Mouse (Mus musculus): ENCODE data around the gene Eif1ad. TPM values are rescaled to one million over a fixed set of nuclear protein-coding genes. Genes with fewer than 3 reads are reported as not detected.
"Not testable (repeated sequence)": the region's sequence is repeated elsewhere in the genome, so short reads cannot be mapped to it uniquely, and the experiment has no call there.

Gene Eif1ad
- total RNA-seq, 2 experiments from 2014 or later: 36.5 to 42.2 TPM

DNA sequence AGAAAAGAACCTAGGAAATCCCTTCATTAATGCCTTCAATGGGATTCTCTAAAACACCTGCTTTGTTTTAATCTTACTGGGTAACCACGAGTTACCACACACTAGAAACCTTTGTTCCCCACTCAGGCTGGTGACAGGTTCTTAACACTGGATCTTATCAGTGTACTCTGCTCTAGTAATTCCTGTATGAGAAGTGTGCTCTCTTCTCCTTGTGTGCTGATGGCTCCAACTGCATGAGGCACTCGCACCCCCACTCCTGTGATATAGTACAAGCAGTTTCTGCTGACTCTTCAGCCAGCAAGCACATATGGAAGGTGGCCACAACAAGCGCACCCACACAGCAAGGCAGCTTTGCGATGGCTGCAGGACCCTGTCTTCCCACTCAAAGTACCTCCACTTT lies 7.6 kb downstream of the Eif1ad start:
- DNase-seq (ENCODE audit: low spot score in 2 of 2): no peak

DNA sequence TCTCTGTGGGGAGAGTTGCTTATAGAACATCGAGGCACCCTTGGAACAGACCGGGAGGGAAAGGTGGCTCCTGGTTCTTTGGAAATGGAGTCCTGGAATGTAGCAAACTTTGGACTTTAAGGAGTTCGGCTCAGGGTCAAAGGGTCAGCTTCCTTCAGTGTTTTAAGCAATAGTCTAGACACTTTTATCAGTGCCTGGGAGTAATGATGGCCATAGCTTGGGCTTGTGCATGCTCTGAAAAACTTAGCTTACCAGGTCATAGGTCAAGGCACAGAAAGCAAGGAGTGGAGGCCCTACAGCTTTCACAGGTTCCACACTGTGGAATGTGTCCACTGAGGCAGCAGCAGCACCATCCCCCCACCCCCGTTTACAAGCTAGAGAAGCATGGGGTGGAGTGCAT lies 8.2 kb downstream of the Eif1ad start:
- DNase-seq (ENCODE audit: low spot score in 2 of 2): no peak

DNA sequence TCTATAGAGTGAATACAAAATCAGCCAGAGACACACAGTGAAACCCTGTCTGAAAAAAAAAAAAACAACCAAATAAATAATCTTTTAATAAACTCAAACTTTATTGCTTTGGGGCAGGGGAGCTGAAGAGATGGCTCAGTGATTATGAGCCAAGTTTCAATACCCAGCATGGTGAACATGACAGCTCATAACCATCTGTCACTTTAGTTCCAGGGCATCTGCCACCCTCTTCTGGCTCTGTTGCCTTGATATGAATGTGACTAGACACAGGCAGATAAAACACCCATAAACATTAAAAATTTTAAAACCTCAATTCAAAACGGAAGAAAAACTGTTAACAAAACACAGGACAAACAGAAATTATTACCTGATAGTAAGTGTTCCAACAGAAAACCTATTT lies 10.9 kb downstream of the Eif1ad start:
- no peak for DNase-seq (ENCODE audit: low spot score in 2 of 2)

DNA sequence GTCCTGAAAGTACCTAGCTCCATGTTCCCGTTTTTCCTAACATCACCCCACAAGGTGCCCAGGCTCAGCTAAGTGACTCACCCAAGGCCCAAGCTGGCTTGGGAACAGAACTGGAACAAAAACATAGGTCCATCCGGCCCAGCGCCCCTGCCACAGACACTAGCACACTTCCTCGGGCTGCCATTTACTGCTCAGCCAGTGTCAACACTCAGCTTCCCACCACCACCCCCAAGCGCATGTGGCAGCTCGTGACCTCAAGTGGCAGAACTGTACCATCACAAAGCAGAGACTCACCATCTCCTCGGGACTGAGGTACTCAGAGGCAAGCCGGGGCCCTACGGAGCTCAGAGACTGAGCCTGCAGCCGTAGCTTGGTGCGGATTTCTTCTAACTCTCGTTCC lies 16.8 kb downstream of the Eif1ad start:
- DNase-seq (ENCODE audit: low spot score in 2 of 2): no peak

DNA sequence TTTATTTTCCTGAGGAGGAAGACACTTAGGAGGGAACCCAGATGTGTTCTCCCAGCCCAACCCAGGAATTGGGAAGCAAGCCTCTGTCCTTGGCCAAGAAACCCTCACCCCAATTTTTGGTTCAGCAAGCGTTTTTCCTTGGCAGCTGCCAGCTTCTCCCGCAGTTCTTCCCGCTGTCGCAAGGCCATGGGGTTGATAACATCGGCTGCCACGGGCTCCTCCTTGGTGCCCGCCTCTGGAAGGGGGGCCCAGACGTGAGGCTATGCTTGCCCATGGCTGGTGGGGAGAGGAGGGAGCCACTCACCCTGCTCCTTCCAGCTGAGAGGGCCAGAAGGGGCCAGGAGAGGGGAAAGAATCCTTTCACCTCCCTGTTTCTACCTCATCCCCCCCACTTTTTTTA lies 18.2 kb downstream of the Eif1ad start:
- DNase-seq (ENCODE audit: low spot score in 2 of 2): no peak

DNA sequence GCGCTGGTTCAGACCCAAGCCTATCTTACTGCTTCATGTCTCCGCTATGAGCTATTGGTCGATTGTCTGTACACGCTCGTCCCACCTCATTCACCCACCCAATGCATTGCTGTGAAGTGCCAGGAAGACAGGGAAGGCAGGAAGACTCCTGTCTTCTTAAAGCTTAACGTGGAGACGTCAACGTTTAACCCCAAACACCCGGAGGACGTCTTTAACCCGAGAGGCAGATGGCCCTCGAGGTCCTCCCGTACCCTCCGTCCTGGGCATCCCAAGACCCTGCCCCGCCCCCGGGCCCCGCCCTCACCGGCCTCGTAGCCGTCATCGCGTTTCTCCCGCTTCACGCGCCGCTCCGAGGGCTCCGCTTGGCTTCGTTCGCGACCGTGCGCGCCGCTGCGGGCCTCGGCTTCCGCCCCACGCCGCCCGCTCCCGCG lies 21.5 kb downstream of the Eif1ad start:
- no peak for DNase-seq (ENCODE audit: low spot score in 2 of 2)

DNA sequence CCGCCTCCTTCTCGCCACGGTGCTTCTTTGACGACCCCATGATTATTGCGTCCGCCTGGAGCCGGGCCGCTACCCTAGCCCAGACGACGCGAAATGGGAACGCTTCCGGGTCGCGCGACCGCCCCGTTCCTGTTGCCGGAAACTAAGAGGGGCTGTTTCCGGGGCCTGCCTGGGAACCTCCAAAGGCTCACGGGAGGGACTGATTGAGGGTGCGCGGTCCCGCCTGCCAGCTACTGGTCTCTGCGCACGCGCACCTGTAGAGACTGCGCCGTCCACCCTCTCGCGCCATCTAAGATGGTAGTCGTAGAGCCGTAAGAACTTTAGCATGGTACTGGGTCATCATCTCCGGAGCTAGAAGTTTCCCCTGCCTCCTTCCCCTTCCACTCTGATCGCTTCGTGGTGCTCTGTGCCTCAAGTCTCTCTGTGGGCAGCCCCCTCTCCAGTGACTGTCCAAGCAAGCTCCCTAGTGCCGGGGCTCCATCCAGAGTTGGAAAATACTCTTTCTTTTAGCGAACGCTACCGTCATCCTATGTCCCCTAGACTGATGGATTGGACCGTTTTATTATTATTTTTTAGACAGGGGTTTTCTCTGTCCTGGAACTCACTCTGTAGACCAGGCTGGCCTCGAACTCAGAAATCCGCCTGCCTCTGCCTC lies 22.2 kb downstream of the Eif1ad start, which contains the start of gene Sart1:
TSS of gene Sart1 (minus strand) at position 116 of the 655 bp plus-strand sequence.
- DNase-seq (ENCODE audit: low spot score in 2 of 2): peak; percentile 86 to 90

DNA sequence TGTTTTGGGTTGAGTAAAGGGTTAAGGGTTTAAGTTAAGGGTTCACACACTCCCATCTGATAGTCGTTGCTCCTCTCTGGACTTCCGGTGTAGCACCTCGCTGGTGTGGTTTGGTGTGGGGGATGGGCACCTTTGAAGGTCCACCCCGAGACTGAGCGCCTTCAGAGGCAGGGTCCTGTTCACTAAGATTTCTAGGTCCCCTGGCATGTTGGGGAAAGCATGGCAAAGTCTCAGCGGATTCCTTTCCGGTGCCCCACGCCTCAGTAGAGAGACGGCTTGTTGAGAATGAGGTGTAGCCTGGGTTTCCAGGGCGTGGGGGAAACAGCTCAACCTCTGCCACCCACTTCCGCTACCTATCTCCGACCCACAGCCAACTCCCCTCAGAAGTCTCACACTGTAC lies 23.1 kb downstream of the Eif1ad start:
- DNase-seq (ENCODE audit: low spot score in 2 of 2): no peak

DNA sequence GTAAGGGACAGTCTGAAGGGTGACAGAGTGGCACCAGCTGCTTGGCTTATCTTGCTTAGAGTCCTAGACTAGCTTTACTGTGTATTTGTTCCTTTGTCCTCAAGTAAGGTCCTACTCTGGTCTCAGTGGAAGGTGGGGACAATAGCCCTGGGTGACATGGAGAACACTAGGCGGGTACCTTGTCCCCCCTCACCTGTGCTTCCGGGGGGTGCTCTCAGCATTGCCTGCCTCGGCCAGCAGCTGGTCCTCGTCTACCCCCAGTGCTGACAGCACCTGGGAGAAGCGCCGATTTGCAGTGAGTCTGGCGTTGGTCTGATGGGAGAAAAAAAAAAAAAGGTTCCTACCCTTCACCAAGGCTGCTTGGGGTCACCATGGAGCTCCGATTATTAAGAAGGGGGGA lies 23.9 kb downstream of the Eif1ad start:
- no peak for DNase-seq (ENCODE audit: low spot score in 2 of 2)

DNA sequence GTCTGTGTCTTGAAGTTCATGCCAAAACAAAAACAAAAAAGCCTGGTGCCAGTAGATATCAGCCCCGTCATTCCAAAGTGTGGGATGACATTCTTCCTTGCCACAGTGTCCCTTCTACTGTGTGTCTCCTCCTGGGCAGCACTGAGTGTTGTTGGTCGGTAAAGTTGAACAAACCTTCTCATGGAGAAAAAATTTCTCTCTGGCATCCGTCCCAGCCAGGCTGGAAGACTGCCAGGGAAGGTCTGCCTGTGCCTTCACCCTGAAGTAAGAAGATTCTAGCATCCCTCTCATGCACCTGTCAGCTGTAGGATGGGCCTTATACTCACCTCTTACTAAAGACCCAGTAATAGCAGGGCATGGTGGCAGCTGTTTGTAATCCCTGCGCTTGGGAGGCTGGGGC lies 26.4 kb downstream of the Eif1ad start:
- peak; percentile 39 to 63 for DNase-seq (ENCODE audit: low spot score in 2 of 2)

DNA sequence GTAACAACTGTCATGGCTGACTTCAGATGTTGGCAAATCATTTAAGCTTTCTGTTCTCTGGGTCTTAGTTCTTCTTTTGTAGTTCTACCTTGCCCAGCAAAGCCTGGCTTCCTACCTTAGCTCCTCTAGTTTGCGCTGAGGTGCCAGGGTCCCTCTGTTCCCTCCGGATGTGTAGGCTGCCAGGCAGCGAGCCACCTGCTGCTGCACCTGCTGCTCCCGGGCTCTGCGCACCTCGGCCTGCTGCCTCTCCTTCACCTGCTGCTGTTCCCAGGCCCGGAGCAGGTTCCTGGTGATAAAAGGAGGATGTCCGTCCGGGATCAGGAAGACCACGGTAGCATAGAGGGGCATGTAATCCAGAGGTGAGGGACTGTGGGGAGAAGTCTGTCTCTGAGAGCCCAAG lies 27.6 kb downstream of the Eif1ad start:
- DNase-seq (ENCODE audit: low spot score in 2 of 2): no peak

DNA sequence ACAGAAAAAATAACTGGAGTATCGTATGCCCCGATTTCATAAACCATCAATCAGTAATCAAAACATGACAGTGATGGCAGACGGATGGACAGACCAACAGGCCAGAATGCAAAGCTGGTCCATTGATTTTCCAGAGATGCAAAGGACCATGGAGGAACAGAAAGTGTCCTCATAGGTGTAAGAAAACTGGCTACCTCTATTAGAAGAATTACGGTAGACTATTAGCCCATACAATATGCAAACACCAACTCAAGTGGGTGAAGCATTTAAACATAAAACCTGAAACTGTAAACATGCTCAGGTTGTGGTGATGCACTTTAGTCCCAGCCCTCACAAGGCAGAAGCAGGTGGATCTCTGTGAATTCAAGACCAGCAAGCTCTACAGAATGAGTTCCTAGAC lies 28.8 kb downstream of the Eif1ad start:
- no peak for DNase-seq (ENCODE audit: low spot score in 2 of 2)

DNA sequence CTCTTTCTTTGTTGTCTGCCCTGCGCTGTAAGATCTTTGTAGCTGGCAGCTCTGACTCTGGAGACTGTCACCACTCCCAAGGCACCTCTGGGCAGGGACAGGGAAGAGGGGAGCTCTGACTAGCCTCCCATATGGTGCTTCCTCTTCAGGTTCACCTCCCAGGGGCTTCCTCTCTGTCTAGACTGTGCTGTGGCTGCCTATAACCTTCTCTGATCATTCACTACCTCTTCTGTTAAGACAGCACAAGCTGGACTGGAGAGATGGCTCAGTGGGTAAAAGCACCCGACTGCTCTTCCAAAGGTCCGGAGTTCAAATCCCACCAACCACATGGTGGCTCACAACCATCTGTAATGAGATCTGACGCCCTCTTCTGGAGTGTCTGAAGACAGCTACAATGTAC lies 34.5 kb downstream of the Eif1ad start:
- not testable (repeated sequence) for DNase-seq (ENCODE audit: low spot score in 2 of 2)

DNA sequence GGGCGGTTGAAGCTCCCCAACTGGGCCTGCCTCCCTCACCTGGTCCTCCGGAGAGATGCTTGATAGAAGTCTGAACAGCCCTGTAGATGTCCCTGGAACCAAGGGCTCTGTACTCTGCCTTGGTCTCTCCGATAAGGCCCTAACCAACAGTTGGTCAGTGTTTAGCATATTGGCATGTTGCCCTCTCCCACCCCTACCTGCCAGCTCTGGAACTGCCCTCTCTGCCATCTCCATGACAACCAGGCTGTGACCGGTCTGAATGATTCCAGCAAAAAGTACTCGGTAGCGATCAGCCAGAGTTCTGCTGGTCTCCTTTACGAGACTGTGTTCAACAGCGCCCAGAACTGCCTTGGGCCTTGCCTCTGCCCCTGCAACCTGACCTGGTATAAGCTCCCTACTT lies 35.8 kb downstream of the Eif1ad start, which contains the start of gene Tsga10ip:
TSS of gene Tsga10ip (minus strand) at position 234 of the 400 bp plus-strand sequence.
- DNase-seq (ENCODE audit: low spot score in 2 of 2): no peak

DNA sequence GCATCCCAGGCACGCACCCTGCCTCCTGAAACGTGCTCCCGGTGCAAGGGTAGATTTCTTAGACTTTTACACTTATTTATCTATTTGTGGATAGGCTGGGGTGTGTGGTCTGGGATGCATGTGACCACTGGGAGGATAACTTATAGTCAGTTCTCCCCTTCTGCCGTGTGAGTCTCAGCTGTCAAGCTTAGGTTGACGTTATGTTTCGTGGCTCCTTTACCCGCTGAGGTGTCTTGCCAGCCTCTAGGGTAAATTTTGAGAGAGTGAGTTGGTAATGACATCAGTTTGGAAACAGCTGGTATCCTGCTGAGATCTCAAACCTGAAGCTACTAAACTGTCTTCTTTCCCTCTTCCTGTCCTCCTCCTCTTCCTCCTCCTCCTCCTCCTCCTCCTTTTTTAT lies 39.4 kb downstream of the Eif1ad start:
- DNase-seq (ENCODE audit: low spot score in 2 of 2): no peak

DNA sequence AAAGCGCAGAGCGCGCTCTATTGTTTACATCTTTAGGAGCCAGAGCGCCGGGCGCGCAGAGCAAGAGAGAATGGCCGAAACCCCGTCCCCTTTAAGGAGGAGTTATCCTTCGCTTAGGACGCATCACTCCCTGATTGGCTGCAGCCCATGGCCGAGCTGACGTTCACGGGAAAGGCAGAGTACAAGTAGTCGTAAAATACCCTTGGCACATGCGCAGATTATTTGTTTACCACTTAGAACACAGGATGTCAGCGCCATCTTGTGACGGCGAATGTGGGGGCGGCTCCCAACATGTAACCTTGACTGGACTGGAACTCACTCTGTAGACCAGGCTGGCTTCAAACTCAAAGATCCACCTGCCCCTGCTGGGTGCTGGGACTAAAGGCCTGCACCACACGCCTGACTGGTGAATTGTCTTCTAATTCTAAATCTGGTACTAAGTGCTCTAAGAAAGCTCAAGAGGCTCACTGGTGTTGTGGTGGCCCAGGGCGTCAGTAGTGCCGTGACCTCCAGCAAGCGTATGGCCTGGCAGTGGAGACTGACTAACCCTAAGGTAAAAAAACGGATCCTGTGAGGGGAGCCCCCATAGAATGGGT lies 40.1 kb downstream of the Eif1ad start:
- DNase-seq (ENCODE audit: low spot score in 2 of 2): not testable (repeated sequence)

DNA sequence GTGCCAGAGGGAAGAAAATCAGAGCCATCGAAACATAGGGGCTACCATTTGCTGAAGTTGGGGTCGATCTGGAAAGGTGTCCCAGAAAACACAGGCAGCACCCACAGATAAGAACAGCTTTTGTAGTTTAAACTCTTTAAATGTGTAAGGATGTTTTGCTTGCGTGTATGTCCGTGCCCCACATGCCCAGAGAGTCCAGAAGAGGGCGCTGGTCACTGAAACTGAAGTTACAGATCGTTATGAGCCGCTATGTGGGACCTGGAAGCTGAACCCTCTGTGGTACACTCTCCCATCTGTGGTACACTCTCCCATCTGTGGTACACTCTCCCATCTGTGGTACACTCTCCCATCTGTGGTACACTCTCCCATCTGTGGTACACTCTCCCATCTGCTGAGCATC lies 40.6 kb downstream of the Eif1ad start:
- no peak for DNase-seq (ENCODE audit: low spot score in 2 of 2)

DNA sequence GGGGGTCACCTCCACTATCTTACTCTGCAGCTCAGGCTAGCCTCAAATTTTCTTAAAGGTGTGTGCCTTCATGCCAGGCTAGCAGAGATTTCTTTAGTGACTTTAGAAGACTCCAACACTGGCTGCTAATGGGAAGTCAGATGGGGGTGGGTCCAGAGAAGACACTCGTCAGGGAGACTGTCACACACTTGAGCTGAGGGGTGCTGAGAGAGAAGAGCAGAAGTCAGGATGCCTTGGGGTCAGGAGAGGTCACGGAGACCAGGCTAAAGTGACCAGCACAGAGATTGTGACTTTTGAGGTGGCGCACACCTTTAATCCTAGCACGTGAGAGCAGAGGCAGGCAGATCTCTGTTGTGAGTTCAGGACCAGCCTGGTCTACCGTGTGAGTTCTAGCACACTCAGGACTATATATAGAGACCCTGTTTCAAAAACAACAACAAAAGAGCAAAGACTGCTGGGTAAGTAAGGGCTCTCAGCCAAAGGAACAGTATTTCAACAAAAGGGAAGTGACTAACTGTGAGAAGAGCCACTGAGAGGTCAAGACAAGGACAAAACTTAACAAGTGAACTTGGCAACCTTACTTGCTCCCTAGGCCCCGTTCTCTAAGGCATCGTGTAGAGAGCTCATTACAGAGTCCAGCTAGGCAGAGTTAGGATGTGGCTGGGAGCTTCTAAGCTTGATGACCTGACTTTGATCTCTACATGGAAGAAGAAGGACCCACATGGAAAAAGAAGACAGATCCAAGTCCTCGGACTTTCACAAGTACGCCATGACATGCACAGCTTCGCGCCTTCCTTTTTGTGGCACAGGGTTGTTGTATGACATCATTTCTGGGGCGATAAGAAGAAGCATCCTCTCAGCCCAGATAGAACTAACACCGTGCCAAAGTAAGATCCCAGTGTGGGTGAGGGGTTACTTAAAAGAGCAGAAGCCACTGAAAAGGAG lies 41.8 kb downstream of the Eif1ad start:
- no peak for DNase-seq (ENCODE audit: low spot score in 2 of 2)

DNA sequence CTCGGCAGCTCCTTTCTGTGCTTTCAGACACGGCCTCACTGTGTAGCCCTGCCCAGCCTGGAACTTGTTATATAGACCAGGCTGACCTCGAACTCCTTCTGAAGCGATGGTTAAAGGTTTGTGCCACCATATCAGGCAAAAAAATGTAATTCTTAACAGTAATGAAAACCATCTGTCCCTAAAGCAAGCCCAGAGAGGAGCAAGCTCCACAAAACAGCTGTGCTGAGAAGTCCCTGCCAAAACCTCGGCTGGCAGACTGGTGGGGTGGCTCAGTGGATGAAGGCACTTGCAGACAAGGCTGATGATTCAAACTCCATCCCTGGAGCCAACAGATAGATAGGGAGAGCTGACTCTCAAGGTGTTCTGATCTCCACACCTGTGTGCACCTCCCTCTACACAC lies 42.5 kb downstream of the Eif1ad start:
- DNase-seq (ENCODE audit: low spot score in 2 of 2): no peak

DNA sequence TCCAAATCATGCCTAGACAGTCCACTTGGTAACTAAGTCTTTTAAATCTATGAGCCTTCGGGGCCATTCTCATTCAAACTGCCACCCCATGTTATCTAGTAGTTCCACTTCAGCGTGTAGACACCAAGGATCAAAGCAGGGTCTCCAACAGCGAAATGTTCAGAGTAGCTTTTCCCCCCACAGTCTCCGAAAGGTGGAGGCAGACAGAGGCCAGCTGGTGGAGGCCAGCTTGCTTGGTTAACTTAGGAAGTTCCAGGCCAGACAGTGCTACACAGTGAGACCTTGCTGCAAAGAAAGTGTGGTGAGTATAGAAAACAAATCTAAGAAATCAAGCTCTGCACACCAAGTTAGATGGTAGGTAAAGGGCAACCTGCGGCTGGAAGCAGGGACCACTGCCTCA lies 44.1 kb downstream of the Eif1ad start:
- no peak for DNase-seq (ENCODE audit: low spot score in 2 of 2)

DNA sequence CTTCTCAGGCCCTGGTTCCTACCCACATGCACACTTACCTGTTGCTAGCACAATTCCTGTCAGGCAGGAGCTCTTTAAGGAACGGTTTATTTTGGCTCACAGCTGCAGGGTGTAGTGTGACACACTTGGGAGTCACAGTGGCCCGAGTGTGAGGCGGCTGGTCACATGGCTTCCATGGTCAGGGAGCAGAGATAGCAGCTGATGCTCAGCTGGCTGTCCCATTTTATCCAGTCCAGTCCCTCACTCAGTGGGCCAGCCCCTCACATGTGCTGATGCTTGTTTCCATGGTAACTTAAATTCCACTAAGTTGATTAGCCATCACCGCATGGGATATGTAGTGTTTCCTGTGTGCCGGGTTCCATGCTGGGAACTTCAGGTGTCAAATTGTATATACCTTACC lies 45.4 kb downstream of the Eif1ad start:
- no peak for DNase-seq (ENCODE audit: low spot score in 2 of 2)

DNA sequence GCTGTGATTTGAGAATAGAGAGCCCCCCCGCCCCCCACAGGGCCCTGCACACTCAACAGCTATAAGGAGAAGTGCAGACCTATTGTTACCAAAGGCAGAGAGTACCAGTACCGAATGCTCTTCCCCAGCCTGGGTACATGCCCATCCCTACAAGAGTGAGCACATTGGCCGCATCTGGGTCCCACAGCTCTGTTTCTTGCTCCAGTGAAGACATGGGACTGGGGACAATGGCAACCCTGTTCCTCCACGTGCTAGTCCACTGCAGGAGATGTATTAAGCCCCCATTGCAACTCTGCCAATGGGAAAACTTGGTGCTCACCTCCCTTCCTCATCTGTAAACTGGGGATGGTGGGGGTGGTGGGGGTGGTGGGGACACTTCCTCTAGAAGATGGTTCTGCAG lies 47.3 kb downstream of the Eif1ad start:
- DNase-seq (ENCODE audit: low spot score in 2 of 2): no peak
